Mouse (Mus musculus): Measurements from ENCODE around the gene Trim63.

DNA sequence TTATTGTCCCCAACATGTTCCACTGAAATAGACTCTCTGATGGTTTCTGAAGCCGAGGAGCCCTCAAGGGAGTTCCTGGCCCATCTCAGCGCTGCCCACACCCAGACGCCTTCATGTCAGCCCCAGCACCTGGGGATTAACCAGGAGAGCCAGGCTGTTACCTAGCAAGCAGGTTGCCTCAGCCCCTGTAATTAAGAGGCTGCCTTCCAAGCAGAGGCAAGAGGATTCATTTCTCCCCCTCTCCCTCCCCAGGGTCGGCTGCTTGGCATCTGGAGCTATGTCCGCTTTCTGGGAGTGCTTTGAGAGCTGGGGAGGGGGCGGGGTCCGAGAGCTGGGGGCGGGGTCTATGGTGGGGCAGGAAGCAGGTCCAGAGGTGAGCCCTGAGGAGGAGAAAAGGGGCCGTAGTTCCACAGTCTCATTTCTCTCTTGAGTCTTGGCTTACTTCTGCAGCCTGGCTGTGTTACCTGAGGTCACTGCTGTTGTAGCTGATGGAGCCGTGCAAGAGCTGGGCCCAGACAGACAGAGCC lies 63.2 kb downstream of the Trim63 start:
- no peak for TF ChIP-seq CTCF (IDR thresholded peaks at IDR 0.05; ENCODE audit: low read depth)
- TF ChIP-seq EP300 (IDR thresholded peaks at IDR 0.05; ENCODE audit: low read depth), result no peak
